Mouse (Mus musculus): ENCODE data around the gene Fam240b. TPM values are rescaled to one million over a fixed set of nuclear protein-coding genes. Genes with fewer than 3 reads are reported as not detected.

Fam240b gene
- polyA plus RNA-seq (2017; shearing (Covaris generic)), result not detected

GRCm38 (mm10) chr13:64497692-64498091 lies at the start of gene Fam240b:
Gene Fam240b (minus strand): TSS chr13:64497792.

GRCm38 (mm10) chr13:64432017-64432995 lies 65.3 kb downstream of the Fam240b start, which contains the start of gene Cdk20:
Gene Cdk20 (plus strand): TSS chr13:64432314.

Other genes with a start within 250 kb of the Fam240b start
- gene Cdc14b, start 222.5 kb downstream of the Fam240b start, polyA plus RNA-seq (2017; shearing (Covaris generic)), result 6.1 TPM
- 36.2 TPM for gene Aaed1, start 185.1 kb downstream of the Fam240b start, polyA plus RNA-seq (2017; shearing (Covaris generic))
- 9.4 TPM for gene Ctsl, start 126.9 kb downstream of the Fam240b start, polyA plus RNA-seq (2017; shearing (Covaris generic))
- 7.4 TPM for gene Cdk20, start 65.5 kb downstream of the Fam240b start, polyA plus RNA-seq (2017; shearing (Covaris generic))